Mouse (Mus musculus) liver, adult 2 months (tissue): Measurements from ENCODE around the gene Igflr1.

ENCODE experiments used
- CTCF ChIP-seq: fragments of 200-500 bp; IDR thresholded peaks from 2 replicates; pipeline ENCODE4 v1.5.1; 2011; ENCODE audit warnings: low read depth, low read length, control low read depth
- POLR2A ChIP-seq: fragments of 200-500 bp; IDR thresholded peaks from 2 replicates; pipeline ENCODE4 v1.6.1; 2011; ENCODE audit warnings: low read length, control low read depth; ENCODE audit not compliant: insufficient read depth; ENCODE audit errors: extremely low read depth

DNA sequence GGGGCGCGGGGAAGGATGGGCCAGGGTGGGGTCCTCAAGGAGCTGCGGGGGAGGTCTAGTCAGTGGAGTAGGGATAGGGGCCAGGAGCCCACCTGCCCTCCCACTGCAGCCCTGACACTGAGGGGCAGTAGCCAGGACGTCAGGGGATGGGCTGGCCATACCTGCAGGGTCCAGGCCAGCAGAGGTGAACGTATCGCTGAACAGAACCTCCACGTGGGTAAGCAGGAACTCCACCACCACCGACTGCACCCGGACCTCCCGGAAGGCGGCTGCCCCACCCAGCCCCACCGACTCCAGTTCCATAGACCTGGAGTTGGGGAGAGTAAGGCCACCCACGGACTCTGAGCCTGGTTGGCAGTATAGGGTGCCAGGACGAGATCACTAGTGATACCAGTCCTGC, 38.2 kb upstream of the Igflr1 start:
- TF ChIP-seq POLR2A (no peak), CTCF (no peak)
